Mouse (Mus musculus) midbrain, postnatal 0 days (tissue): ENCODE data around the gene Adamts13. TPM values are rescaled to one million over a fixed set of nuclear protein-coding genes. Genes with fewer than 3 reads are reported as not detected.

Experiments
- ATAC-seq: fragments of 200-750 bp; cut with Nextera tagmentation; 2 replicates; pipeline ENCODE4 v1.8.0; 2017; ENCODE audit warnings: moderate number of reproducible peaks, mild to moderate bottlenecking, moderate TSS enrichment, moderate library complexity; ENCODE audit not compliant: low FRiP score
- DNase-seq: peaks from one replicate; pipeline ENCODE4 v3.0.0-alpha.2; 2015; ENCODE audit warnings: low spot score
- H3K27ac ChIP-seq: fragments of 300-500 bp; sonication (generic); 2 replicates; pipeline ENCODE4 v1.5.1; 2014; ENCODE audit warnings: low read depth, mild to moderate bottlenecking, low read length, mixed read lengths
- H3K27me3 ChIP-seq: fragments of 300-500 bp; sonication (generic); 2 replicates; pipeline ENCODE4 v1.6.1; 2014; ENCODE audit warnings: low read length, control low read depth, mixed read lengths; ENCODE audit not compliant: insufficient read depth
- H3K36me3 ChIP-seq: fragments of 300-500 bp; sonication (generic); 2 replicates; pipeline ENCODE4 v1.6.1; 2014; ENCODE audit warnings: low read length, control low read depth, mixed read lengths; ENCODE audit not compliant: insufficient read depth
- H3K4me1 ChIP-seq: fragments of 300-500 bp; sonication (generic); 2 replicates; pipeline ENCODE4 v1.6.1; 2014; ENCODE audit warnings: mild to moderate bottlenecking, control low read depth, antibody characterized with exemption, low read length, mixed read lengths; ENCODE audit not compliant: insufficient read depth
- H3K4me2 ChIP-seq: fragments of 300-500 bp; sonication (generic); 2 replicates; pipeline ENCODE4 v1.6.1; 2014; ENCODE audit warnings: low read depth, mild to moderate bottlenecking, low read length, mixed read lengths; ENCODE audit not compliant: poor library complexity, severe bottlenecking
- H3K4me3 ChIP-seq: fragments of 300-500 bp; sonication (generic); 2 replicates; pipeline ENCODE4 v1.5.1; 2014; ENCODE audit warnings: low read depth, mild to moderate bottlenecking, low read length, moderate library complexity
- H3K9ac ChIP-seq: fragments of 300-500 bp; sonication (generic); replicated peaks from 2 replicates; pipeline ENCODE4 v1.6.1; 2014; ENCODE audit warnings: mild to moderate bottlenecking, low read length, moderate library complexity, mixed read lengths; ENCODE audit not compliant: poor library complexity, severe bottlenecking
- H3K9me3 ChIP-seq: fragments of 300-500 bp; sonication (generic); 2 replicates; pipeline ENCODE4 v1.6.1; 2016; ENCODE audit warnings: low read length, control low read depth
- CTCF ChIP-seq: IDR thresholded peaks from 2 replicates; pipeline ENCODE4 v1.5.1; 2016; ENCODE audit warnings: antibody characterized with exemption, mild to moderate bottlenecking
- WGBS: fragments of 180-500 bp; shearing (Covaris S2); extraction: QIAGEN DNeasy Blood & Tissue Kit; methylation state at CpG from one replicate; pipeline ENCODE4 v1.1.7; 2014; 5-methylcytosine and 5-hydroxymethylcytosine counted together
- polyA plus RNA-seq: library from polyadenylated mRNA; unstranded; fragments of >200 nt; fragmentation: Nextera tagmentation; extraction: Ambion mirVana; gene quantifications from 2 replicates; pipeline ENCODE4 v1.2.1, GENCODE M21; 2015
- total RNA-seq: library from RNA; depleted of rRNA; stranded (reverse); fragments of >200 nt; gene quantifications from 2 replicates; pipeline ENCODE4 v1.2.3, GENCODE M21; 2014

Gene Adamts13
- total and polyA plus RNA-seq, 2 experiments from 2014 or later, result not detected

GRCm38 (mm10) chr2:26984640-26985039 is 11.4 kb downstream of the Adamts13 start:
- Histone ChIP-seq H3K36me3 (no peaks in the 10 kb centered on the region), H3K4me2 (no peak overlapping the region), H3K9me3 (no peaks in the 10 kb centered on the region), H3K4me3 (no peak overlapping the region), H3K27me3 (no peaks in the 10 kb centered on the region), H3K9ac (no peak overlapping the region), H3K4me1 (no peaks in the 10 kb centered on the region), H3K27ac (no peak overlapping the region)
- ATAC-seq (no peak), DNase-seq (no peak)
- no peak for TF ChIP-seq CTCF
- WGBS, result 84% methylated on average over 5 of the region's 5 CpGs

DNA sequence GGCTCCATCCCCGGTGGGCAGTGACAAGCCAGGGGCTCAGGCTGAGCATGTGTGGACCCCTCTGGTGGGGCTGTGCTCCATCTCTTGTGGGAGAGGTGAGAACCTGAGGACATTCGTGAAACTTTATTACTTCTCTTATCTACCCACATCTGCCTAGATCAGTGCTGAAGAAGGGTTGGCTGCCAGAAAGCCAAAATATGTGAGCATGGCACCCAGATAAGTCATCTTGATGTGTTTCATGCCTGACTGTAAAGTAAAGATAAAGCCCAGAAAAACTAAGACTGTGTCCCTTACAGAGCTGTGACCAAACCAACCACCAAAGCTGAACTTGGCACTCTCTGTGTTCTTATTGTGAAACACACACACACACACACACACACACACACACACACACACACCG is 20.7 kb downstream of the Adamts13 start:
- Histone ChIP-seq H3K9ac (no peak overlapping the region), H3K4me1 (no peaks in the 10 kb centered on the region), H3K9me3 (no peaks in the 10 kb centered on the region), H3K4me2 (no peak overlapping the region), H3K36me3 (no peaks in the 10 kb centered on the region), H3K4me3 (no peak overlapping the region), H3K27ac (no peak overlapping the region), H3K27me3 (no peaks in the 10 kb centered on the region)
- 81% methylated on average over 3 of the region's 3 CpGs for WGBS
- no peak for DNase-seq
- no peak for ATAC-seq
- TF ChIP-seq CTCF, result no peak

DNA sequence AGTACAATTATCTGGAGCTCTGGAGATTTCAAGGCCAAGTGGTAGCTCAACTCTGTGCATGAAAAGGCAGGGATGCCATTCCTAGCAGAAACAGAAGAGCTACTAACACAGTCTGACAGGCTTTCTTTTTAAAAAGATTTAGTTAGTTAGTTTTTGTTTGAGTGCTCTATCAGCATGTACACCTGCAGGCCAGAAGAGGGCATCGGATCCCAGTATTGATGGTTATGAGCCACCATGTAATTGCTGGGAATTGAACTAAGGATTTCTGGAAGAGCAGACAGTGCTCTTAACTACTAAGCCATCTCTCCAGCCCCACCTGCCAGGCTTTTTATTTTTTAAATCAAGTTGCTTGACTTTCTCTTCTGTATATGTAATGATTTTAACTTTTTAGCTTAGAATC is 24.3 kb downstream of the Adamts13 start:
- DNase-seq, result no peak
- peak; percentile 30 for TF ChIP-seq CTCF
- 77% methylated on average over 1 of the region's 1 CpGs for WGBS
- no peak overlapping the region for H3K4me2 ChIP-seq
- no peaks in the 10 kb centered on the region for H3K9me3 ChIP-seq
- H3K27me3 ChIP-seq, result no peaks in the 10 kb centered on the region
- H3K4me1 ChIP-seq, result no peaks in the 10 kb centered on the region
- no peak overlapping the region for H3K9ac ChIP-seq
- H3K27ac ChIP-seq, result no peak overlapping the region
- ATAC-seq, result no peak
- no peaks in the 10 kb centered on the region for H3K36me3 ChIP-seq
- no peak overlapping the region for H3K4me3 ChIP-seq

DNA sequence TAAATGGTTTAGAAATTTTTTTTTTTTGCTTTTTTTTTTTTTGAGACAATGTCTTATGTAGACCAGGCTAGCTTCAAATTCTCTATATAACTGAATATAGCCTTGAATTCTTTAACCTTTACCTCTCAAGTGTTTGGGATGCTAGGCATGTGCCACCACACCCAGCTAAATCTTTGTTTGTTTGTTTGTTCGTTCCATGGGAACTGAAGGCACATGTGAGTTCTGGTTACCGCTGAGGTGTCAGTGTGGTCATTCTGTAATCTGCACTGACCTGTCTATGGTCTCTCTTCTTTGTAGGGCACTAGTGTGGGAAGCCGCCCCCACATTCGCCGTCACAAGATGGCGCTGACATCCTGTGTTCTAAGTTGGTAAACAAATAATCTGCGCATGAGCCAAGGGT is 24.8 kb downstream of the Adamts13 start:
- no peak overlapping the region for H3K4me3 ChIP-seq
- 94% methylated on average over 6 of the region's 7 CpGs for WGBS
- H3K4me2 ChIP-seq, result no peak overlapping the region
- no peaks in the 10 kb centered on the region for H3K4me1 ChIP-seq
- no peaks in the 10 kb centered on the region for H3K27me3 ChIP-seq
- TF ChIP-seq CTCF, result no peak
- ATAC-seq (no peak), DNase-seq (no peak)
- H3K36me3 ChIP-seq, result no peaks in the 10 kb centered on the region
- H3K9ac ChIP-seq, result no peak overlapping the region
- no peak overlapping the region for H3K27ac ChIP-seq
- no peaks in the 10 kb centered on the region for H3K9me3 ChIP-seq

DNA sequence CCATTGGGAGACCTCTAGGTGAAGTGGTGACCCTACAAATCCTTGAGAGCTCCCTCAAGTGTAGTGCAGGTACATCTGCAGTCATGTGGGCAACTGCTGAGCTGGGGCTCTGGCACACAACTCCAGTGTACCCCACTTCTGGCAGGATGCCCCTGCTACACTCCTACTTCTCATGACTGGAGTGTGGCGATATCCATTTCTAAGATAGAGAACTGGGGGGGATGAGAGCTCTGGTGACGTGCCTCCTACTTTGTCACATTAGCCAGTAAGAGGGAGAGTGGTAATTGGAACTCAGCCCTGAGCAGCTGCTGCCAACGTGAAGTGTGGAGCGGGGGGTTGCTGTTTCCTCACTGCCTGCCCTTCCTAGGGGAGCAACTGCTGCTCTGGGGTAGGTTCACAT is 33.0 kb downstream of the Adamts13 start:
- no peaks in the 10 kb centered on the region for H3K9me3 ChIP-seq
- H3K4me2 ChIP-seq, result no peak overlapping the region
- no peaks in the 10 kb centered on the region for H3K27me3 ChIP-seq
- H3K27ac ChIP-seq, result no peak overlapping the region
- TF ChIP-seq CTCF, result no peak
- DNase-seq, result no peak
- H3K9ac ChIP-seq, result no peak overlapping the region
- no peaks in the 10 kb centered on the region for H3K36me3 ChIP-seq
- peaks cover 16% of the 10 kb centered on the region; the same call in 1 of the 2 replicates for H3K4me1 ChIP-seq
- 69% methylated on average over 4 of the region's 4 CpGs for WGBS
- H3K4me3 ChIP-seq, result no peak overlapping the region
- ATAC-seq, result no peak

DNA sequence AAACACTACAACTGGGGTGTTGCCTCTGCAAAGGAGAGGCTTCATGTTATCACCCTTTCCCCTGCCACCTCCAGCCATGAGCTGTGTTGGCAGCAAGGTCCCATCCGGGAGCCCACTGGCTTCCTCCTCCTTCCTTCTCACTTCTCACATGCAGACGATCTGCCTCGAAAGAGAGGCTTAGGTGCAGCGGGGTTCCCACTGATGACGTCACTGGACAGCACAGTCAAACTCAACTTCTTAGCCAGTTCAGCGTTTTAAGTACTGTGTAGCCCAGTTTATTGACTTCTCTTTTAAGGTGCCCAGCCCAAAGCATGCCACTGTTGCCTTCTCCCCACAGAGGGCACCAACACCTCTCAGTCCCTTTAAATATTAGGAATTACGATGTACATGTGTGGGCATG is 34.5 kb downstream of the Adamts13 start:
- ATAC-seq (no peak), DNase-seq (no peak)
- WGBS, result 74% methylated on average over 7 of the region's 7 CpGs
- no peak overlapping the region for H3K4me3 ChIP-seq
- no peak overlapping the region for H3K27ac ChIP-seq
- no peak for TF ChIP-seq CTCF
- H3K36me3 ChIP-seq, result no peaks in the 10 kb centered on the region
- H3K4me1 ChIP-seq, result peaks cover 16% of the 10 kb centered on the region; the same call in 1 of the 2 replicates
- no peak overlapping the region for H3K4me2 ChIP-seq
- H3K9ac ChIP-seq, result no peak overlapping the region
- no peaks in the 10 kb centered on the region for H3K27me3 ChIP-seq
- no peaks in the 10 kb centered on the region for H3K9me3 ChIP-seq
